Mouse (Mus musculus): ENCODE data around the gene Gpc3. TPM values are rescaled to one million over a fixed set of nuclear protein-coding genes. Genes with fewer than 3 reads are reported as not detected.
"Not testable (repeated sequence)": the region's sequence is repeated elsewhere in the genome, so short reads cannot be mapped to it uniquely, and the experiment has no call there.

Gene Gpc3
- polyA plus RNA-seq, 1 experiment = 55.9 TPM

- no peak for DNase-seq (ENCODE audit: low spot score)
Observed at GRCm38 (mm10) chrX:52281103-52281900, 332.4 kb downstream of the Gpc3 start.

GRCm38 (mm10) chrX:52278687-52279359 is 334.9 kb downstream of the Gpc3 start:
- no peak for DNase-seq (ENCODE audit: low spot score)

GRCm38 (mm10) chrX:52277599-52277998 is 336.2 kb downstream of the Gpc3 start:
- DNase-seq (ENCODE audit: low spot score) = no peak

GRCm38 (mm10) chrX:52273016-52273415 is 340.7 kb downstream of the Gpc3 start:
- DNase-seq (ENCODE audit: low spot score) = no peak

GRCm38 (mm10) chrX:52261991-52262390 is 351.8 kb downstream of the Gpc3 start:
- no peak for DNase-seq (ENCODE audit: low spot score)

- DNase-seq (ENCODE audit: low spot score) = no peak
Observed at GRCm38 (mm10) chrX:52261546-52261945, 352.2 kb downstream of the Gpc3 start.

GRCm38 (mm10) chrX:52259771-52260170 is 354.0 kb downstream of the Gpc3 start:
- not testable (repeated sequence) for DNase-seq (ENCODE audit: low spot score)

- DNase-seq (ENCODE audit: low spot score) = no peak
Observed at GRCm38 (mm10) chrX:52254526-52254925, 359.2 kb downstream of the Gpc3 start.

GRCm38 (mm10) chrX:52245694-52246297 is 368.0 kb downstream of the Gpc3 start:
- no peak for DNase-seq (ENCODE audit: low spot score)

- no peak for DNase-seq (ENCODE audit: low spot score)
Observed at GRCm38 (mm10) chrX:52237470-52237869, 376.3 kb downstream of the Gpc3 start.

GRCm38 (mm10) chrX:52231984-52232383 is 381.8 kb downstream of the Gpc3 start:
- DNase-seq (ENCODE audit: low spot score) = no peak

- DNase-seq (ENCODE audit: low spot score) = no peak
Observed at GRCm38 (mm10) chrX:52230711-52231110, 383.0 kb downstream of the Gpc3 start.

Other genes with a start within 250 kb of the Gpc3 start
- 1.5 and 1.8 TPM in 2 replicates for gene Ccdc160, start 177.2 kb upstream of the Gpc3 start, polyA plus RNA-seq (2012; rRNA removed)

Measured in urinary bladder, adult 2 months (tissue).